Mouse (Mus musculus) frontal cortex, adult 2 months (tissue): ENCODE results near the gene Rrnad1. TPM values are rescaled to one million over a fixed set of nuclear protein-coding genes. Genes with fewer than 3 reads are reported as not detected.

Experiments used
- DNase-seq, 2 experiments: peaks; one replicate each; pipeline ENCODE4 v3.0.0; 2022; ENCODE audit warnings: low spot score in 1 of 2; ENCODE audit errors: extremely low spot score in 1 of 2
- polyA plus RNA-seq: library from polyadenylated mRNA; depleted of rRNA; stranded (reverse); fragments of >200 nt; gene quantifications from 2 replicates; pipeline ENCODE4 v1.2.3, GENCODE M21; 2012

Rrnad1 gene
- polyA plus RNA-seq, 1 experiment = 46.4 TPM

- DNase-seq = no peak
Observed at GRCm38 (mm10) chr3:87949266-87949954, 18.9 kb upstream of the Rrnad1 start.

GRCm38 (mm10) chr3:87948378-87949265 is 18.1 kb upstream of the Rrnad1 start, which contains the start of gene Crabp2:
Crabp2 (plus strand) TSS chr3:87948666.
- DNase-seq = no peak

GRCm38 (mm10) chr3:87947811-87948199 is 17.3 kb upstream of the Rrnad1 start:
- DNase-seq = no peak

GRCm38 (mm10) chr3:87947056-87947810 is 16.7 kb upstream of the Rrnad1 start:
- no peak for DNase-seq

GRCm38 (mm10) chr3:87946541-87946860 is 16.0 kb upstream of the Rrnad1 start:
- DNase-seq = no peak

- DNase-seq = no peak
Observed at GRCm38 (mm10) chr3:87945781-87946540, 15.4 kb upstream of the Rrnad1 start.

- no peak for DNase-seq
Observed at GRCm38 (mm10) chr3:87944838-87945600, 14.5 kb upstream of the Rrnad1 start.

- no peak for DNase-seq
Observed at GRCm38 (mm10) chr3:87943586-87943985, 13.1 kb upstream of the Rrnad1 start.

GRCm38 (mm10) chr3:87942471-87942870 is 12.0 kb upstream of the Rrnad1 start:
- DNase-seq = no peak

GRCm38 (mm10) chr3:87940611-87941010 is 10.1 kb upstream of the Rrnad1 start:
- no peak for DNase-seq

GRCm38 (mm10) chr3:87935776-87936175 is 5.3 kb upstream of the Rrnad1 start:
- peak in 1 of 2 experiments; percentile 89 for DNase-seq

GRCm38 (mm10) chr3:87935201-87935600 is 4.7 kb upstream of the Rrnad1 start:
- no peak for DNase-seq

- DNase-seq = no peak
Observed at GRCm38 (mm10) chr3:87934501-87934900, 4.0 kb upstream of the Rrnad1 start.

GRCm38 (mm10) chr3:87934026-87934425 is 3.5 kb upstream of the Rrnad1 start:
- no peak for DNase-seq

- no peak for DNase-seq
Observed at GRCm38 (mm10) chr3:87929341-87930077, 1.0 kb downstream of the Rrnad1 start.

GRCm38 (mm10) chr3:87927452-87927851 is 3.1 kb downstream of the Rrnad1 start:
- DNase-seq = no peak

- no peak for DNase-seq
Observed at GRCm38 (mm10) chr3:87924996-87925395, 5.5 kb downstream of the Rrnad1 start.

GRCm38 (mm10) chr3:87920270-87920943 is 10.1 kb downstream of the Rrnad1 start:
- DNase-seq = no peak
